Mouse (Mus musculus) heart, adult 9 months (tissue): Measurements from ENCODE around the gene Astn2.
A peak's percentile ranks its signal among the peaks of the same experiment; 100 is the strongest.

ENCODE experiments used
- DNase-seq, 2 experiments: peaks; one replicate each; pipeline ENCODE4 v3.0.0; 2022; ENCODE audit warnings: low spot score in 2 of 2

Gene Astn2

DNA sequence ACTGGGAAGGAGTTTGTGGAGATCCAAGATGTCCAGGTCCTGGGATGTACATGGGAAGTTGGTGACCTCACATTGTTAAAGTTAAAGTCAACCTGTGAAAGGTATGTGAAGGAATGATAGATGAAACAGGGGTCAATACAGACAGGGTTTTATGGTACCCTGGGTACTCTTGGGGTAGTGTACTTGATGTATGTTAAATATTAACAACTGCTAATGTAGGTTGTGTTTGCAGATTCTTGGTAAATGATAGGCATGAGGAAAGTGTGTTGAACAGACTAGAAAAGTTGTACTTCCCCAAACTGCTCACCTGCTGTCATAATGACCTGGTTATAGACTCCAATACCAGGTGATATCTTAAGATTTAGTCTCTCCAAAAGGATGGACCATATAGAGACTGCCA lies 539.9 kb downstream of the Astn2 start:
- DNase-seq: no peak

DNA sequence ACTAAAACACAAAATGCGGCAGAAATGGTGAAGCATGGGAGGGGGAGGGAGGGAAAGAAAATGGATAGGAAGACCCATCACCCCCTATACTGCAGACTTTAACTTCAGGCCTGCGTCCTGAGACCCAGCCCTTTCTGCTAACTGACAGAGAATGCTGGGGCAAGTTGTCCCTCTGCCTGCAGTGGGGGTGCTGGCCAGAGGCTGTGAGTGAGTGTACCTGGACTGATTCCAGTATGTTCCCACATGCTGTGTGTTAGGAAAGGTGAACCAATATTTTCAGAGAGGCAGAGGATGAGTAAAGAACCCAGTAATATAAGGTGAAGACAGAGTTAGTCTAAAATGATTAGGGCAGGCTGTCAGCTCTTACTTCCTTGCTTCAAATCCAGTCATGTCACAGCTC lies 561.2 kb downstream of the Astn2 start:
- no peak for DNase-seq

DNA sequence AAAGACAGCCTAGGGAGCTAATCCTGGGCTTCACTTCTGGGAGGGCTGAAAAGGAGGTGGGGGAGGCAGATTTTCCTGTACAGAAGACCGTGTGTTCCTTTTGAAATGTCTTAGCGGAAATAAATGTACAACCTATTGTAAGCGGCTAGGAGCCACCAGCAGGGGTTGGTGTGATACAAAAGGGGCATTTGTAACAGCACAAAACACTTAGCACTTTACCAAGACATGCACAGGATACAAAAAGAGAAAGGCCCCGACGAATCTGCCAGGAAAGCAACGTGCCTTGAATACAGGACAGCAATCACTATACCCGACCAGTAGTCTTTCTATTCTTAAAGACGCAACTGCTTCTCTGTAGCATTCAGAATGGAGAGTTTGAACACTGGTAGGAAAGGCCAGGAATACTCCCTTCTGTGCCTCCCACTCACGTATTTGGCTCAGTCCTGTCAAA lies 564.8 kb downstream of the Astn2 start:
- DNase-seq: no peak

DNA sequence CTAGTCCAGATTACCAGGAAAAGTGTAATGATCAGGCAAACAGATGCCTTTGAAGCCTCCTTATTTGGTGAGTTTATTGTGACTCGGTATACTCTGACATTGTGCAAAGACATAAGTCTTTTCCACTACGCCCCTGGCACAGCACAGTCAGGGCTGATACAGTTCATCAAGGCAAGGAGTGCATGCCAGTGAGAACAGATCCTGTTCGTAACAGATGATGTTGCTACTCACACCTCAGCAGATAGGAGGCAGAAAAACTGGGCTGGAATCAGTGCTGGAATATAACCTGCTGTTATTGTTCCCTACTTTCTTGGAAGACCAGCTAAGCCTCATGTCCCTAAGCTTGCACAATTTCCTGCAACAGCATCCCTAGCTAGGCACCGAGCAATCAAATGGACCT lies 565.6 kb downstream of the Astn2 start:
- no peak for DNase-seq

DNA sequence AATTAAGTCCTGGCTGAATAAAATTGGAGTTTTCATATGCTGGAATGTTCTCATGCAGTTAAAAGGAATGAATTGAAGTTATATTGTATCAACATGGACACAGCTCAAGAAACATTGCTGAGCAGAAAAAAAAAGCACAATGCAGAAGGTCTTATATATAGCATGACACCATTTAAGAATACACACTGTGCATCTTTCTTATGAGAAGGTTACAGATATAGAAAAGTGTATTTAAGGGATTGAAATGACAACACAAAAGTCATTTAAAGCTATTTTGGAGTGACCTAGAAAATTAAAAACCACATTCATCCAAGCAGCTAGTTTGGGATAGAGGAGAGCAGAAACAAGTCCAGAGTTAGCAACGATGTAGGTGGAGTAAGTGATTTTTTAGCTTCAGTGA lies 571.4 kb downstream of the Astn2 start:
- DNase-seq: no peak

DNA sequence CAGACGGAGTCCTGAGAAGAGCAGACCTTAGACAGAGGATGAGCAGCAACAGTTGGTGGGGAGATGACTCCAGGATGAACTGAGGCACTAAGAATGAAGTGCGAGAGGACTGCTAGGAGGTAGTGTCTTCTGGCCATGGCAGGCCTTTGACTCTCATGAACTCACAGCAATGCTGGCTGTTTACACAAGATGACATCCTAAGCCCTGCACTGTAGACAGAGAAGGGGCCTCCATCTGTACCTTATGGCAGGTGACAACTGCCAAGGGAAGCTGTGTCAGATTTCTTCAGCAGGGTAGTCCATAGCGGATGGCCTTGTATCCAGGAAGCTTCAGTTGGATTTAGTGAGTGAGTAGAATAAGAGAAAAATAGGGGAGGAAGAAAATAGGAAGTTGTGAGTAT lies 572.5 kb downstream of the Astn2 start:
- DNase-seq: no peak

DNA sequence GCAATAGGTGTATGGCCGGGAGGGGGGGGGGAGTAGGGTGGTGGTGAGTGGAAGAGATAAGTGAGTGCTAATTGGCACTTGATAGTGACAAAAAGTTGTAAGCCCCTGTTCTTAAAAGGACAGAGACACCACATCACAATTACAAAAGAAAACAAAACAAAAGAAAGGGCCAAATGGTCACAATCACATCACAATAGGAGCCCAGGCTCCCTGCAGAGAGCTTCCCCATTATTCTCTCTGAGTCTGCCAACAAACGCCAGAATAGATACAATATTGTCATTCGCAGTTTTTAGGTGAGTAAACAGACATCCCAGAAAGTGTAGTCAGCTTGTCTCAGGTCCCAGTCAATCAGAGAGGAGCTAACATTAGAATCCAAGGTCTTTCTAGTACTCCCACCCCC lies 573.9 kb downstream of the Astn2 start:
- no peak for DNase-seq

DNA sequence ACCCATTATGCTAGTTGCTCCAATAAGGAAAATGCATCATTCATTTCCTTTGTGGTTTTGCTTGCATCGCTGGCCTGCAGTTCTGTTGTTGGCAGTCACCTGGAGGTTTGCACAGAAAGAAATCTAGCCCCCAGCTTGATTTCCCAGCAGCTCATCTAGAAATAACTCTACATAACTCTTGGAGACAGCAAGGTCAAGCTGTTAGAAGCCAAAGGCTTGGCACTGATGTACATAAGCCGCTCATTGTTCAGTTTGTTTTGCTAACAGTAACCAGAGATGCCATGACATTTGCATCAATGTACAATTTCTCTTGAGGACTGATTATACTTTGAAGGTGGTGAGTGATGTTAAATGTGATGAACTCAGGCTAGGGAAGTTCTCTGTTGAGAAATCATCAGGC lies 583.3 kb downstream of the Astn2 start:
- DNase-seq: no peak

DNA sequence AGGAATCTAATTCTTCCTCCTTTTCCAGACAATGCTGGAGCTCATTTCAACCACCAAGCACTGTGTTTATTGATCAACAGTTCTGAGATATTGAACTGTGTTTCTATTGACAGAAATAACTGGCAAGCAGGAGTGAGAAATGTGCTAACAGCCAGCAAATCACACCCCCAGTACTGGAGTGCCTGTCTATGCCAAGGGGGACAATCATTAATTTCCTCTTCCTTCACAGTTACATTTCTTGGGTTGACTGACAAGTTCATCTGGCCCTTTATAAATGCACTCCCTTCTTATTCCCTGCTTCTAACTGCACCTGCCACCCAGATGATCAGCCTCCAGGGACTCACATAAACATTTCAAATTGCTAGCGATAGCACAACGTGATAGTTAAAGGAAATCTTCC lies 584.2 kb downstream of the Astn2 start:
- no peak for DNase-seq

DNA sequence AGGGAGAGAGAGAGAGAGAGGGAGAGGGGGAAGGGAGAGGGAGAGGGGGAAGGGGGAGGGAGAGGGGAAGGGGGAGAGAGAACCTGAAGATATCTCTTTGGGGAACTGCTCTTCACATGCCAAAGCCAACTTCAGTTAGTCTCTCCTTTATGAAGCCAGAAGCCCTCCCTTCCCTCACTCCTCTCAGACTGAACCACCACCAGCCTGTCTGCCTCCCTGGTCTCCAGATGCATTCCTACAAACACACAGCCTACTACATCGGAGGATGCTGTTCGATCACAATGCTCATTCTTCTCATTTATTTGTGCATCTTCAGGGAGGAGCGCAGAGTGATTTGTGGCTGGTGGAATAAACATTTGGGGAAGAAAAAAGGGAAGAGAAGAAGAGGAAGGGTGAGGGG lies 584.6 kb downstream of the Astn2 start:
- no peak for DNase-seq

DNA sequence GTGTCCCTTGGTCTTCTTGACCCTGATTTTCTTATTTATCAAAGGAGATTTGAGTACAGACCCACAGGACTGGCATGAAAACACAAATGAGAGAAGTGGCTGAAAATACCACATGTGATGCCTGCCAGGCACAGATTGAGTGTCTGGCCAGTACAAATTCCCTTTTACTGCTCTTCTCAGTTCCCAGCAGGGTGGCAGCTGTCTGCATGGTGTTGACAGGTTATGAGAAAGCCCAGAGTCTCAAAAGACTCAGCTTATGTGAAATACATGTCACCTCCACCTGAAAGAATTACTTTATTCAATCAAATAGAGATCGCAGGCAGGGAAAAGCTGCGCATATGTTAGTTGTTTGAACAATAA lies 590.3 kb downstream of the Astn2 start:
- peak; percentile 32 to 34 for DNase-seq

DNA sequence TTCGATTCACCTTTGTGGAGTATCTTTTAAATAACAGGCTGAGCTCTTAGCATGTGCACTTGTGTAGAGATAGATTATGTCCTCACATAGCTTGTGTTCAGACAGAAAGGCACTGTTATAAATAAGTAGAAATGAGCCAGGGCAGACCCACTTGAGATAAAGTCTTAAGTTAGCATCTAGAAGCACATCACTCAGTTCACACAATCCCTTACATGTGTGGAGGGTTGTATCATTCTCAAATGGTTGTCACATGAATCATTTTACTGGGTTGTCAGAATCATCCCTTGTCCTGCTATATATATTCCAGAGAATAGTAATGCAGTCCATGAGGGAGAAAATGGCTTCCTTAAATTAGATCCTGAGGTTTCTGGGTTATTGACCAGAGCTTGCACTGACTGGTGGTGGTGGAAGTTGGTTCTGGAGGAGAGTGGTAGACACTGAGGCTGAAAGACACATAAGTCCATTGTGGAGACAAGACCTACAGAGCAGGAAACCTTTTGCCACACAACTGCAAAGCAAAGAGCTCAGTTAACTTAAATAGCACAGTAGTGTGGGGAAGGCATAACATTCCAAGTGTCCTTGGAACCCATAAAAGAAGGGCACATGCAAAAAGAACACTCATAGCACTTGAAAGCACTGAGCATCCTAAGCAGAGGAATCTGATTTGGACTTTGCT lies 590.8 kb downstream of the Astn2 start:
- DNase-seq: peak in 1 of 2 experiments; percentile 1

DNA sequence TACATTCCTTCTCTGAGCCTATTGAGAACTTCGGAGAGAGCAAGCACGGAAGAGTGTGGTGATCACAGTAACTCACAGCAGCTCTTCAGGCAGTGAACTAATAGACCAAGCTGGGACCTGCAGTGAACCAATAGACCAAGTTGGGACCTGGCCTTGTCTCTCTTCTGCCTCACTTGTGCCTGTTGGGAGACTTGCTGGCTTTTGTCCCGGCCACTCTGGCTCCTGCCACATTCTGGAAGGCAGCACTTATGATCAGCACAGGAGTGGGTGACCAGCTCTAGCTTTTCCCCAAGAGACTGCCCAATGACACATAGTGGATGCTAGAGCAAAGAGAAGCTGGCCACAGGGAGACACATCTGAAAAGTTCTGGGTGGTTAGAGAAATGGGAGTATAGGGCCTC lies 597.1 kb downstream of the Astn2 start:
- DNase-seq: no peak

DNA sequence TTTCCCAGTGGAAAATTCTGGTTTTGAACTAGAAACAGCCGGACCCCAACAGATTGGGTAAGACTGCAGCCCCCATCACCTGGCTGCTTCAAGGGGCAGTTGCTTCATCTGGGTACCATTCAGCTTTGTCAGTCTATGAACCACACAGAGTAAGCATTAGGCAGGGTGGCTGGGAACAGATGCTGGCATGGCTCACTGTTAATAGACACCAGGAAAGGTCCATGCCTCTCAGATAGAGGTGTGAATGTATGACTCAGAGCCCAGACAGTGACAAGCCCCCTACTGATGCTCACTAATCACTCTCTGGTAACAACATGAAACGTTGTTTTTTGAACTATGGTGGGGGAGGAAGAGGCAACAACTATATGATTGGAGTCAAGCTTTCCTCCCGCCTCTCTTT lies 603.2 kb downstream of the Astn2 start:
- no peak for DNase-seq

DNA sequence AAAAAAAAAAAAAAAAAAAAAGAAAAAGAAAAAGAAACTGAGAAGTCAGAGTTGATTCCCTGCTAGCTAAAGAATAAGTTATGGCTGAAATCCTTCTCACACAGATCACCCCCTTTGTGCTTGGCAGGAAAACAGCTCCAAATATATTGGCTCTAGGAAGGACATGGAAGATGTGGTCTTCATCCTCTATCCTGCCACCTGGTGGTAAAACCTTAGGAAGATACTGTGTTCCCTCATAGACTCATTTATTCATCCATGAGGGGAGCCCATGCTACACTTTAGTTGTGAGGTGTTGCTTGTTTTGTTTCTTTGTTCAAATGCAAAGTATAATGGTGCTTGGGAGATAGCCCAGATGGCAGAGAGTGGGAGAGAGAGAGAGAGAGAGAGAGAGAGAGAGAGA lies 613.4 kb downstream of the Astn2 start:
- no peak for DNase-seq

DNA sequence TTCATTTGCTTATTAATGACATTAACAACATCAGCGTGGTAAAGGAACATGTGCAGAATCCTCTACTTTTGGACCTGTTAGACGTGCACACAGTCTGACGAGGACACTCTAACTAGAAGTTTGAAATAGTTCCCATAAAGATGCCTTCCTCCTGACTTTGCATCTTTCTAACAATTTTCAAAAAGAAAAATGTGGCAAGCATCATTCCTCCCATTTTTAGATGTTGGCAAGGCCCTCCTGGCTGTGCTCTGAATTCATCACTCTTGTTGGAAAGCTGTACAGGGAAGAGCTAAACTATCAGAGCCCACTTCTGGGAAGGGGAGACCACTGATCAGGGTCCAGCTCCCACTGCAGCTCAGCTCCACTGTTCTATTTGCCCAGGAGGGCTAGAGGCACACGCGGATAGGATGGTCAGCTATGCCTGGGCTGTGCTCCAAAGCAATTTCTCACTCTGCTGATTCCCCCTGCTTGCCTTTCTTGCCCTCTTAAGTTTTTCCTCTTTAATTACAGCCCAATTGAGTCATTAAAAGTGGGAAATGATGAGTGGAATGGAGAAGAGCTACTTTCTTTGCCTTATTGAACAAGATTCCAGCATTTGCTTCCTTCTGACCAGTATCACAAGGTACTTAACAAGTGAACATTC lies 630.9 kb downstream of the Astn2 start:
- no peak for DNase-seq

DNA sequence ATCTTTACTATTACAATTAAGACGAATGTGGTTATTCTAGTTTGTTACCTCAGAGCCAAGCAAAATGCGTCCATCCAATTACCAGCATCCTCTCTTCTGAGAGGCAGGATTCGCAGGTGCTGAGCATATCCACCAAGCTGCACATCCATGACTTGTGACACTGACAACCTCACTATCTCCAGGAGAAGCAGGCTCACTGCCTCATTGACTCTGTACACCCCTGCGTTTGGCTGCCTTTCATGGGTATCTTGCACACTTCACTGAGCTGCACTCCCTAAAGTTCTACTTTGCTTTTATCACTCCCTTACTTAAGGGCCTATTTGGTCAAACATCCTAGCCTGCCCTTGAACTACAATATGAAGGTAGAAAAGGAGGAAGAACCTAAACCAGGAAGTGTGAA lies 633.5 kb downstream of the Astn2 start:
- DNase-seq: no peak

DNA sequence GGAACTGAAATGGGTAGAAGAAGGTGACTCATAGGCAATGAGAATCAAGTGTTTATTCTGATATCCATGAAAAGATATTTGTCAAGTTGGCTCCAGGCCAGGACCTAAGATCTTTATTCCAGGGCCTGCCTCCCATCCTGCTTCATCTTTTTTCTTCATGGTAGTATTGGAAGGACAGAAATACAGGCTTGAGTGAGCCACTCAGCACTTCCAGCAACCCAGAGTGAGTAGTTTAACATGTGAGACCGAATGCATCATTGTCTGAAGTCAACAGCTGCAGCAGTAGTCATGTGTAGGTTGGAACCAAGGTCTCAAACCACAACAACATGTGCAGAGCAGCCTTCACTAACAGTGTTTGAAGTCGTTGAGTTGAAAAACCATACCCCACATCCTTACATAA lies 636.5 kb downstream of the Astn2 start:
- DNase-seq: no peak

DNA sequence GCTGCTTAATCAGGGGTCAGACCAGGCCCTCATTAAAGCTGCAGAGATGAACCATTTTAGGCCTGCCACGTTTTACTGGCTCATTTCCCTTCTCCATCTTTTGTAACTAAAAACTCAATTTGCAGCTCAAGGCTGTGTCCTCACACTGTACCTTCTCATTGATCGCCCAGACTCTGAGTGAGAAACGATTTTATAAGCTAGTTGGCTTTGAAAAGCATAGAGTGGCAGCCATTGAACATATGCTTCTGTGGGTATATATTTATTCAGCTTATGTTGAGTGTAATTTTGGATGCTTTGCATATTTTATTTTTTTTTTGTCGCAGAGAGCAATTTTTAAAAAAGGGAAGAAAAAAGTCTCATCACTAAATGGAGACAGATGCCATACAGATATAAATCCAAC lies 637.0 kb downstream of the Astn2 start:
- DNase-seq: no peak

DNA sequence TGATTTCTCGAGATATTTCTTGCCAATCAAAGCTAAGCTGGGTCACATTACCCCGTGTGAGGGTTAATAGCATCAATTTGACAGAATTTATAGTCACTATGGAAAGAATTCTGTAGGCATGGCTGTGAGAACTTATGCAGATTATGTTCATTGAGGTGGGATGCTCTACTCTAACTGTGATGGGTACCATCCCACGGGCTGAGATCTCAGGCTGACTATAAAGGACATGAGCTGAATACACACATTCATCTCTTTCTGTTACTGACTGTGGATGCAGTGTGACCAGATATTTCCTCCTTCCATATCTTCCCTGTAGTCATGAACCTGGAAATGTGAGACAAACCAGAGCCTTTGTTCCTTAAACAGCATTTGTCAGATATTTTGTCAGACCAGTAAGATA lies 639.1 kb downstream of the Astn2 start:
- DNase-seq: no peak

DNA sequence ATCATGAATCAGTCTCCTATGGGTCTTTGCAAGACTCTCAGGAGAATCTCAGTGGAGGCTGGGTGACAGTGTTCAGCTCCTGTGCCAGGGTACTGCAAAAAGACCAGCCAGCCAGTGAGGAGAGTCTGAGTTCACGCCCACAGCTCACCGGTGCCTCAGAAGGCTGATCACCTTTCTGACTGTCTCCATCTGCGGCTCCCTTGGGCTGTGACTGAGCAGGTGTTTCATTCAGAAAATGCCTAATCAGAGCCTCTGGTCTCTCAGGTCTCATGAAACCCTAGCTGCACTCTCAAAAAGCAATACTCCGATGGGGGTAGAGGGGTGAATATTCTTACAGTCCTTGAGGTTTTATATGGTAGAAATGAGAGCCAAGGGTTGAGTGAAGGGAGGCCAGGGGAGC lies 640.1 kb downstream of the Astn2 start:
- no peak for DNase-seq

DNA sequence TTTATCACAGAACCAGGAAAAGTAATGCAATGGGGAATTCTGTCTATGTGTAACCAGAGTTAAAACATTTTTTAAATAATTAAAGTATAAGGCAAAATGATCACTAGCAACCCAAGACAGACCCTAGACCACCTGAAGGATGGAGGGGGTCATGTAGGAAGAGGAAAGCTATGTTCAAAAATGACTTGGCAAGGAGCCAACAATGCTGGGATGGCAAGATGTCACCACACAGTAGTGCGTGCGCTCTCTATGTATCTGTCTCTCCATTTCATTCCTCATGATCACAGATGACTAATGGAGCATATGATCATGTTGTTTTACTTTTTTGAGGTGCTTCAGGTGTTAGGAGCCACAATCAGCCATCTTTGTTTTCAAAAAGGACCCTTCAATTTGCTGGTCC lies 640.6 kb downstream of the Astn2 start:
- no peak for DNase-seq

DNA sequence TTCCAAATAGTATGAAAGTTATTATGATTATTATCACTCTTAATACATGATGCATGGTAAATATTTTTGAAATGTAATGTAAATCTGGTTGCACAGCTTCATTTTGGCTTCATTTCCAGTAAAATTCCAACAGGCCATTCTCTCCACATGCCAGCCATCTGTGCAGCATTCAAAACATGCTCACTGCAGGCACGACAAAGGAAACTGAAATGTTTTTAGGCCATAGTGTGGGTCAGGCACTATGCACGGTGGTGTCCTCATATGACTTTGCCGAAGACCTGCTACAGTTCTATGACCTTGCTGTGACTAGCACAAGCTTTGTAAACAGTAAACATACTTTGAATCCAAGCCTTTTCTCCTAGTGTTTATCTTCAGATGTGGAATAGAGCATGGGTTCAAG lies 642.3 kb downstream of the Astn2 start:
- DNase-seq: no peak

DNA sequence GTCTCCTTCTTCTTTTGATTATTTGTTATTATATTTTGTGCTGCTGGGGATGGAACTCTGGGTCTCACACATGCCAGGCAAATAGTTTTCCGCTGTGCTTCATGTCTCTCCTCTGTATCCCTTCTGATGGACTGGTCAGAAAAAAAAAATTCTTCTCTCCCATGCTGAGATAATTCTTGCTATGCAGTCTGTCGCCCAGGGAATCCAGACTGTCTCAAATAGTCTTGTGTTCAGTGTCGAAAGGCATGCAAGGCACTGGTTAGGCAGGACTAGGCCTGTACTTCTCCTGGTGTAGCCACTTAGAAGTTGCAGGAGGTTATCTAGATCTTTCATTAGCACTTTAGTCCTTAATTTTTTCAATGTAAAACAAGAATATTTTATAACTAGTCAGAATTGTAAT lies 642.8 kb downstream of the Astn2 start:
- DNase-seq: no peak
